Mouse (Mus musculus) cerebellum, adult 2 months (tissue): ENCODE results near the gene Prr5. TPM values are rescaled to one million over a fixed set of nuclear protein-coding genes. Genes with fewer than 3 reads are reported as not detected.
A peak's percentile ranks its signal among the peaks of the same experiment; 100 is the strongest.

ENCODE experiments used
- DNase-seq, 2 experiments: peaks; one replicate each; pipeline ENCODE4 v3.0.0; 2021
- H3K27ac ChIP-seq: fragments of 200-500 bp; 2 replicates; pipeline ENCODE4 v1.5.1; 2012; ENCODE audit warnings: low read length, control low read depth, inconsistent platforms; ENCODE audit not compliant: insufficient read depth
- H3K27me3 ChIP-seq: fragments of 200-500 bp; 2 replicates; pipeline ENCODE4 v1.6.1; 2012; ENCODE audit warnings: inconsistent platforms, mild to moderate bottlenecking, low read length, moderate library complexity; ENCODE audit not compliant: control insufficient read depth, insufficient read depth
- H3K4me1 ChIP-seq: fragments of 200-500 bp; 2 replicates; pipeline ENCODE4 v1.6.1; 2011; ENCODE audit warnings: low read length; ENCODE audit not compliant: control insufficient read depth, insufficient read depth
- H3K4me3 ChIP-seq: fragments of 200-500 bp; replicated peaks from 2 replicates; pipeline ENCODE3; 2011; ENCODE audit warnings: mild to moderate bottlenecking, low read depth, low read length, control low read depth; ENCODE audit not compliant: insufficient read depth
- CTCF ChIP-seq: fragments of 200-500 bp; IDR thresholded peaks from 2 replicates; pipeline ENCODE4 v1.5.1; 2011; ENCODE audit warnings: low read depth, mild to moderate bottlenecking, control low read depth, low read length, moderate library complexity, borderline replicate concordance; ENCODE audit not compliant: insufficient read depth
- POLR2A ChIP-seq: fragments of 200-500 bp; IDR thresholded peaks from 2 replicates; pipeline ENCODE4 v1.6.1; 2011; ENCODE audit warnings: low read length, control low read depth, borderline replicate concordance; ENCODE audit not compliant: insufficient read depth
- WGBS: fragments of 180-500 bp; shearing (Covaris S2); methylation state at CpG from one replicate; pipeline ENCODE4 v1.1.7; 2018; 5-methylcytosine and 5-hydroxymethylcytosine counted together
- polyA plus RNA-seq: library from polyadenylated mRNA; depleted of rRNA; stranded (reverse); fragments of >200 nt; gene quantifications from 2 replicates; pipeline ENCODE4 v1.2.3, GENCODE M21; 2012

Gene Prr5
- polyA plus RNA-seq, 1 experiment, result 13.5 TPM

GRCm38 (mm10) chr15:84697611-84698011 is 28.2 kb downstream of the Prr5 start:
- WGBS, result 12% methylated on average over 11 of the region's 11 CpGs
- H3K27me3 ChIP-seq, result no peaks in the 10 kb centered on the region
- H3K4me3 ChIP-seq, result no peak overlapping the region
- no peak for TF ChIP-seq CTCF
- TF ChIP-seq POLR2A, result no peak
- peak; percentile 22 to 28 for DNase-seq
- no peaks in the 10 kb centered on the region for H3K4me1 ChIP-seq
- H3K27ac ChIP-seq, result no peak overlapping the region

DNA sequence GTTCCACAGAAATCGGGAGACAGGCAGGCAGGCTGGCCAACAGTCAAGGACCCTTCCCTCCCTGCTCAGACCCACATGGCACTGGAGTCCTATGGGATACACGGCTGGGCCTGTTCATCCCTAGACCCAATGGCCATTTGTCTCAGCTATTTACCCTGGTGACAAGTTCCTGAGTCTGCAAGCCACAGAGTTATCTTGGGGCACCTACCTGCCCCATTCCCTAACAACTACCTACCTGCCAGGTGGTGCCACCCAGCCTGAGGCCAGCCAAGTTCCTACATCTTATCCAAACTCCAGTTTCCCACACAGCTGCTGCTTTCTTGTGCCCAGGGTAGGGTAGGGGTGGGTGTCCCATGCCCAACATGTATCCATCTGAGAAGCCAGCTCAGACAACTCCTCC is 28.8 kb downstream of the Prr5 start:
- no peak for TF ChIP-seq POLR2A
- TF ChIP-seq CTCF, result no peak
- Histone ChIP-seq H3K4me3 (no peak overlapping the region), H3K27me3 (no peaks in the 10 kb centered on the region), H3K4me1 (no peaks in the 10 kb centered on the region), H3K27ac (no peak overlapping the region)
- WGBS, result 47% methylated on average over 2 of the region's 2 CpGs
- DNase-seq, result no peak

GRCm38 (mm10) chr15:84700147-84700794 is 30.9 kb downstream of the Prr5 start:
- 53% methylated on average over 6 of the region's 6 CpGs for WGBS
- Histone ChIP-seq H3K4me3 (no peak overlapping the region), H3K27me3 (no peaks in the 10 kb centered on the region), H3K27ac (no peak overlapping the region), H3K4me1 (no peaks in the 10 kb centered on the region)
- TF ChIP-seq CTCF (peak; percentile 51), POLR2A (no peak)
- peak in 1 of 2 experiments; percentile 31 for DNase-seq

- no peak overlapping the region for H3K27ac ChIP-seq
- H3K4me1 ChIP-seq, result no peaks in the 10 kb centered on the region
- H3K27me3 ChIP-seq, result no peaks in the 10 kb centered on the region
- no peak overlapping the region for H3K4me3 ChIP-seq
- DNase-seq, result peak in 1 of 2 experiments; percentile 26
- WGBS, result 19% methylated on average over 4 of the region's 4 CpGs
- TF ChIP-seq CTCF (peak; percentile 45; the same call in 1 of the 2 replicates), POLR2A (no peak)
Measured at GRCm38 (mm10) chr15:84701947-84702346, 32.5 kb downstream of the Prr5 start.

GRCm38 (mm10) chr15:84702391-84703345 is 33.2 kb downstream of the Prr5 start:
- Histone ChIP-seq H3K27ac (no peak overlapping the region), H3K4me3 (no peak overlapping the region), H3K4me1 (no peaks in the 10 kb centered on the region), H3K27me3 (no peaks in the 10 kb centered on the region)
- no peak for TF ChIP-seq CTCF
- 75% methylated on average over 29 of the region's 29 CpGs for WGBS
- DNase-seq, result no peak

GRCm38 (mm10) chr15:84703992-84704391 is 34.6 kb downstream of the Prr5 start:
- no peak overlapping the region for H3K27ac ChIP-seq
- WGBS, result 92% methylated on average over 7 of the region's 7 CpGs
- no peak overlapping the region for H3K4me3 ChIP-seq
- no peaks in the 10 kb centered on the region for H3K27me3 ChIP-seq
- H3K4me1 ChIP-seq, result no peaks in the 10 kb centered on the region
- TF ChIP-seq POLR2A (no peak), CTCF (no peak)
- DNase-seq, result no peak

DNA sequence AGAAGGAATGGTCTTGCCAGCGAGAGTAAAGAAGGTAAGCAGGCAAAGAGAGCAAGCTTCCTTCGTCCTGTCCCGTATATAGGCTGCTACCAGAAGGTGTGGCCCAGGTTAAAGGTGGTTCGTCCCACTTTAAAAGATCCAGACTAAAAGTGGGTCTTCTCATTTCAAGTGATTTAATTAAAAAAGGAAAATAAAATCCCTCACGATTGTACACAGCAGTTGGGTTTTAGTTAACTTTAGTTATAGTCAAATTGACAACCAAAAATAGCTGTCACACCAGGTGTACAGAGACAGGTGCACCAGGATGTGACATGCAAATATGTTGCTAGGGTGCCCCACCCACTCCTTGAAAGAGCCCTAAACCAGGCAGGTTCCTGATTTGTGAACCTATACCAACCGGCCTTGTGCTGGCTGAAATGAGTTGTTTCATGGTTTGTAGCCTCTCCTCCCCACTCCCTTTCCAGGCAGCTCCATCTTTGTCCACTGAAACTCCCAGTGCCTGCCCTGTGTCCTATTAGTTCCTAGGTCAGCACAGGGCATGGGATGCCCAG is 36.0 kb downstream of the Prr5 start:
- DNase-seq, result no peak
- no peaks in the 10 kb centered on the region for H3K27me3 ChIP-seq
- 96% methylated on average over 6 of the region's 6 CpGs for WGBS
- no peaks in the 10 kb centered on the region for H3K4me1 ChIP-seq
- TF ChIP-seq CTCF (no peak), POLR2A (no peak)
- no peak overlapping the region for H3K27ac ChIP-seq
- H3K4me3 ChIP-seq, result no peak overlapping the region
